28 mouse cellular contexts compared by ENCODE assay signal in genomic region chr12:12275124-12275779, GRCm38 (mm10). TPM values are rescaled to one million over a fixed set of nuclear protein-coding genes. Genes with fewer than 3 reads are reported as not detected.
DNase-seq lines count a peak whose midpoint lies in the region; ATAC-seq and TF ChIP-seq lines count a peak whose summit lies in the region.
"Had no signal": no experiment of that assay in that cellular context is flagged by ENCODE, and none has a peak within 500 bp of the region (broad histone marks: within the 10 kb centered on the region; RNA-seq: fewer than 3 reads in every experiment).

No protein-coding gene starts in this region.

- no peaks in the 10 kb centered on the region for H3K27me3 ChIP-seq in spleen, adult 2 months (ENCODE audit: control insufficient read depth, insufficient read depth, low read length)
- H3K27me3 ChIP-seq in CH12.LX (replicated peaks), result no peaks in the 10 kb centered on the region
- no peaks in the 10 kb centered on the region for H3K27me3 ChIP-seq in embryonic facial prominence, embryonic 14.5 days (replicated peaks; ENCODE audit: control insufficient read depth, insufficient read depth, low read length)
- no peaks in the 10 kb centered on the region for H3K27me3 ChIP-seq in liver, embryonic 12.5 days (replicated peaks)
- no peaks in the 10 kb centered on the region for H3K27me3 ChIP-seq in intestine, postnatal 0 days (replicated peaks; ENCODE audit: control insufficient read depth, insufficient read depth, low read length)
- H3K27me3 ChIP-seq: hindbrain, embryonic 12.5 days; intestine, embryonic 15.5 days; limb, embryonic 15.5 days; midbrain, embryonic 15.5 days; neural tube, embryonic 13.5 days; Patski; stomach, embryonic 15.5 days had no signal

- peak; percentile 68; the same call in 1 of the 2 replicates for ATAC-seq in embryonic facial prominence, embryonic 14.5 days (ENCODE audit: low read depth)
- no peak for ATAC-seq in liver, embryonic 12.5 days
- no peak for ATAC-seq in intestine, postnatal 0 days
- ATAC-seq: hindbrain, postnatal 0 days; intestine, embryonic 15.5 days; midbrain, embryonic 15.5 days; Patski had no signal

- peak; percentile 70 for TF ChIP-seq EP300 in CH12.LX (IDR thresholded peaks at IDR 0.05; ENCODE audit: low read length)

- WGBS in spleen, adult 2 months, result 57% methylated on average over 4 of the region's 4 CpGs
- 83% methylated on average over 4 of the region's 4 CpGs for WGBS in embryonic facial prominence, embryonic 14.5 days
- 40% methylated on average over 4 of the region's 4 CpGs for WGBS in liver, embryonic 12.5 days (ENCODE audit: insufficient replicate concordance)
- WGBS in intestine, postnatal 0 days, result 82% methylated on average over 4 of the region's 4 CpGs

- no peak overlapping the region for H3K4me3 ChIP-seq in spleen, adult 2 months (ENCODE audit: extremely low read depth, insufficient read depth, insufficient read length)
- H3K4me3 ChIP-seq in CH12.LX (replicated peaks in 1 of 3; ENCODE audit: low read depth in 2 of 3, low read length in 2 of 3, poor library complexity in 1 of 3), result no peak overlapping the region
- H3K4me3 ChIP-seq in embryonic facial prominence, embryonic 14.5 days (ENCODE audit: low read depth, low read length), result no peak overlapping the region
- no peak overlapping the region for H3K4me3 ChIP-seq in liver, embryonic 12.5 days
- H3K4me3 ChIP-seq in intestine, postnatal 0 days (ENCODE audit: low read depth, low read length), result no peak overlapping the region
- H3K4me3 ChIP-seq: hindbrain, embryonic 12.5 days; intestine, embryonic 15.5 days; limb, embryonic 10.5 days; limb, embryonic 15.5 days; midbrain, embryonic 15.5 days; neural tube, embryonic 13.5 days; stomach, embryonic 15.5 days had no signal

- peak overlapping the region; percentile 27 for H3K9ac ChIP-seq in CH12.LX (ENCODE audit: insufficient read depth, low read depth)
- H3K9ac ChIP-seq in embryonic facial prominence, embryonic 14.5 days (ENCODE audit: low read depth, low read length), result no peak overlapping the region
- no peak overlapping the region for H3K9ac ChIP-seq in liver, embryonic 12.5 days
- H3K9ac ChIP-seq in intestine, postnatal 0 days (ENCODE audit: low read depth, low read length), result no peak overlapping the region
- H3K9ac ChIP-seq: hindbrain, embryonic 12.5 days; intestine, embryonic 15.5 days; limb, embryonic 15.5 days; liver, embryonic 14.5 days; midbrain, embryonic 15.5 days; neural tube, embryonic 13.5 days; stomach, embryonic 15.5 days had no signal

- peak overlapping the region; percentile 37 for H3K4me2 ChIP-seq in CH12.LX (ENCODE audit: insufficient read depth, low read depth, poor library complexity, severe bottlenecking)
- no peak overlapping the region for H3K4me2 ChIP-seq in embryonic facial prominence, embryonic 14.5 days (ENCODE audit: low read depth, low read length)
- no peak overlapping the region for H3K4me2 ChIP-seq in liver, embryonic 12.5 days
- H3K4me2 ChIP-seq in intestine, postnatal 0 days (replicated peaks; ENCODE audit: low read depth), result no peak overlapping the region
- H3K4me2 ChIP-seq: hindbrain, embryonic 12.5 days; intestine, embryonic 15.5 days; limb, embryonic 15.5 days; midbrain, embryonic 15.5 days; neural tube, embryonic 13.5 days; stomach, embryonic 15.5 days had no signal

- TF ChIP-seq POLR2A in spleen, adult 2 months (IDR thresholded peaks at IDR 0.05; ENCODE audit: low read depth, low read length), result no peak
- TF ChIP-seq POLR2A in CH12.LX (IDR thresholded peaks at IDR 0.05; ENCODE audit: low read depth, low read length), result peak; percentile 28; the same call in 1 of the 2 replicates

- intact Hi-C loops in heart, postnatal 25 days (cut with DNase I), result no loop called here

- in situ Hi-C loops in CH12.LX (cut with MboI; ENCODE audit: low pct_ligation_motif_present, low pct_unique_long_range_greater_than_20kb, low sequenced_read_pairs), result no loop called here

- no peaks in the 10 kb centered on the region for H3K9me3 ChIP-seq in CH12.LX (replicated peaks; ENCODE audit: low read length)
- no peaks in the 10 kb centered on the region for H3K9me3 ChIP-seq in embryonic facial prominence, embryonic 14.5 days (ENCODE audit: control insufficient read depth, low read length)
- H3K9me3 ChIP-seq in liver, embryonic 12.5 days (replicated peaks), result no peaks in the 10 kb centered on the region
- H3K9me3 ChIP-seq in intestine, postnatal 0 days (ENCODE audit: control insufficient read depth), result no peaks in the 10 kb centered on the region
- H3K9me3 ChIP-seq: hindbrain, embryonic 12.5 days; intestine, embryonic 15.5 days; limb, embryonic 10.5 days; limb, embryonic 15.5 days; midbrain, embryonic 15.5 days; neural tube, embryonic 13.5 days; stomach, embryonic 15.5 days had no signal

- dilution Hi-C loops in CH12.LX (cut with MboI; ENCODE audit: extremely low pct_ligation_motif_present, extremely low pct_unique_long_range_greater_than_20kb, low sequenced_read_pairs), result no loop called here

- no peak for TF ChIP-seq CTCF in spleen, adult 2 months (IDR thresholded peaks at IDR 0.05; ENCODE audit: extremely low read depth, insufficient read depth, insufficient read length, insufficient replicate concordance)
- TF ChIP-seq CTCF in CH12.LX (conservative IDR thresholded peaks at IDR 0.05 in 1 of 2, IDR thresholded peaks at IDR 0.05 in 1 of 2; ENCODE audit: low read depth in 2 of 2, low read length in 2 of 2), result no peak
- TF ChIP-seq CTCF in intestine, postnatal 0 days (IDR thresholded peaks at IDR 0.05; ENCODE audit: low read depth), result no peak

- no peak; the same call in none of the 2 replicates for TF ChIP-seq RAD21 in CH12.LX (IDR thresholded peaks at IDR 0.05; ENCODE audit: low read depth, low read length)

- H3K4me1 ChIP-seq in spleen, adult 2 months (ENCODE audit: control insufficient read depth, insufficient read depth, insufficient read length), result peaks cover 19% of the 10 kb centered on the region
- peaks cover 40 to 92% of the 10 kb centered on the region in 2 experiments for H3K4me1 ChIP-seq in CH12.LX (ENCODE audit: control insufficient read depth in 1 of 2, insufficient read depth in 2 of 2)
- peaks cover 15% of the 10 kb centered on the region for H3K4me1 ChIP-seq in embryonic facial prominence, embryonic 14.5 days (ENCODE audit: control insufficient read depth, insufficient read depth, low read length)
- peaks cover 4% of the 10 kb centered on the region for H3K4me1 ChIP-seq in liver, embryonic 12.5 days
- H3K4me1 ChIP-seq in intestine, postnatal 0 days (replicated peaks; ENCODE audit: control insufficient read depth, insufficient read depth, low read length), result no peaks in the 10 kb centered on the region; the same call in 1 of the 2 replicates
- H3K4me1 ChIP-seq: intestine, embryonic 15.5 days; stomach, embryonic 15.5 days had no signal

- DNase-seq in heart, adult 11 months, result peak; percentile 64
- no peak for DNase-seq in heart, postnatal 25 days (ENCODE audit: low spot score)
- no peak for DNase-seq in spleen, adult 2 months (ENCODE audit: low read depth in 1 of 2, low spot score in 2 of 2)
- DNase-seq in spleen, adult 18-20 months, result no peak
- DNase-seq in CH12.LX (ENCODE audit: extremely low read depth), result peak; percentile 75
- DNase-seq in embryonic facial prominence, embryonic 14.5 days (ENCODE audit: low spot score), result peak; percentile 68
- DNase-seq: adrenal gland, postnatal 14 days; cerebellum, adult 11 months; cerebellum, adult 9-11 months; gastrocnemius, postnatal 10 days; kidney, postnatal 14 days; layer of hippocampus, adult 9-11 months; lung, adult 2 months; lung, postnatal 10 days; thymus, postnatal 36 days had no signal

- H3K27ac ChIP-seq in spleen, adult 2 months (ENCODE audit: insufficient read depth, low read length), result peak overlapping the region; percentile 44
- peak overlapping the region; percentile 95 for H3K27ac ChIP-seq in CH12.LX (ENCODE audit: insufficient read depth, low read depth)
- no peak overlapping the region for H3K27ac ChIP-seq in embryonic facial prominence, embryonic 14.5 days (replicated peaks; ENCODE audit: low read depth, low read length)
- no peak overlapping the region for H3K27ac ChIP-seq in liver, embryonic 12.5 days
- H3K27ac ChIP-seq in intestine, postnatal 0 days (ENCODE audit: low read depth, low read length), result no peak overlapping the region
- H3K27ac ChIP-seq: hindbrain, embryonic 12.5 days; hindbrain, postnatal 0 days; intestine, embryonic 15.5 days; limb, embryonic 10.5 days; limb, embryonic 15.5 days; liver, embryonic 14.5 days; macrophage; midbrain, embryonic 15.5 days; neural tube, embryonic 13.5 days; stomach, embryonic 15.5 days had no signal

- H3K36me3 ChIP-seq in spleen, adult 2 months (ENCODE audit: control insufficient read depth, insufficient read depth, low read length), result peaks cover 1% of the 10 kb centered on the region; the same call in 1 of the 2 replicates
- H3K36me3 ChIP-seq in CH12.LX (replicated peaks in 1 of 2; ENCODE audit: control insufficient read depth in 1 of 2, insufficient read depth in 1 of 2, low read length in 1 of 2), result peaks cover 0 to 15% of the 10 kb centered on the region in 2 experiments
- no peaks in the 10 kb centered on the region for H3K36me3 ChIP-seq in embryonic facial prominence, embryonic 14.5 days (ENCODE audit: control insufficient read depth, insufficient read depth, low read length)
- H3K36me3 ChIP-seq in liver, embryonic 12.5 days, result no peaks in the 10 kb centered on the region
- H3K36me3 ChIP-seq in intestine, postnatal 0 days (ENCODE audit: control insufficient read depth, insufficient read depth), result no peaks in the 10 kb centered on the region
- H3K36me3 ChIP-seq: hindbrain, embryonic 12.5 days; intestine, embryonic 15.5 days; limb, embryonic 10.5 days; limb, embryonic 15.5 days; midbrain, embryonic 15.5 days; stomach, embryonic 15.5 days had no signal

- H3K79me2 ChIP-seq in CH12.LX (replicated peaks; ENCODE audit: control insufficient read depth, extremely low read depth, insufficient read depth, poor library complexity, severe bottlenecking), result no peaks in the 10 kb centered on the region

TF ChIP-seq in CH12.LX, 34 proteins besides CTCF, POLR2A, EP300 and RAD21 (continues in another document):
- TF ChIP-seq RCOR1 (conservative IDR thresholded peaks at IDR 0.05; ENCODE audit: low read depth, low read length), result no peak
- peak; percentile 66 for TF ChIP-seq IRF4 (IDR thresholded peaks at IDR 0.05; ENCODE audit: low read depth, low read length)
- TF ChIP-seq NELFE (IDR thresholded peaks at IDR 0.05; ENCODE audit: low read depth, low read length), result peak; percentile 36; the same call in 1 of the 2 replicates
- TF ChIP-seq E2F4 (IDR thresholded peaks at IDR 0.05; ENCODE audit: insufficient replicate concordance, low read depth, low read length), result no peak
- TF ChIP-seq CHD1 (IDR thresholded peaks at IDR 0.05; ENCODE audit: low read depth, low read length), result peak; percentile 98

RNA-seq across cellular contexts. Expression of gene Fam49a, which starts 13.3 kb away (rescaled TPM):
- total RNA-seq in heart, postnatal 25 days (2021), result 1 to 10 TPM; 9.5 to 10.0 TPM
- polyA plus RNA-seq in spleen, adult 2 months (2012; rRNA removed), result 9.6 and 11.3 TPM in 2 replicates
- total RNA-seq in CH12.LX (2012; rRNA removed) (9.4 and 11.4 TPM in 2 replicates), CH12.LX (2014; rRNA removed) (17.7 and 17.9 TPM in 2 replicates)
- polyA plus RNA-seq in CH12.LX (2012; ENCODE audit: insufficient read length, low read depth), result 19.8 and 21.3 TPM in 2 replicates
- 14.4 and 16.0 TPM in 2 replicates for polyA plus RNA-seq in embryonic facial prominence, embryonic 14.5 days (2014; fragmentation: Nextera tagmentation; extraction: Ambion mirVana)
- 3.8 and 4.1 TPM in 2 replicates for polyA plus RNA-seq in liver, embryonic 12.5 days (2016; fragmentation: Nextera tagmentation; extraction: Ambion mirVana)
- polyA plus RNA-seq in intestine, postnatal 0 days (2015; fragmentation: Nextera tagmentation; extraction: Ambion mirVana), result 4.2 and 4.4 TPM in 2 replicates

Comparison
In these comparisons a context has a peak if more than half of its experiments do, and no peak if none do; other contexts are left out.
1. DNase-seq: peak in heart, adult 11 months (single experiment), CH12.LX (single experiment) and embryonic facial prominence, embryonic 14.5 days (single experiment); none in heart, postnatal 25 days (single experiment), spleen, adult 2 months (0 of 2) and spleen, adult 18-20 months (0 of 2).
2. H3K27ac ChIP-seq: peak in spleen, adult 2 months (single experiment) and CH12.LX (single experiment); none in embryonic facial prominence, embryonic 14.5 days (single experiment), liver, embryonic 12.5 days (single experiment) and intestine, postnatal 0 days (single experiment).